Mouse (Mus musculus): ENCODE data around the gene Dars. TPM values are rescaled to one million over a fixed set of nuclear protein-coding genes. Genes with fewer than 3 reads are reported as not detected.

The Dars gene
- polyA plus RNA-seq, 1 experiment = 63.2 TPM

DNA sequence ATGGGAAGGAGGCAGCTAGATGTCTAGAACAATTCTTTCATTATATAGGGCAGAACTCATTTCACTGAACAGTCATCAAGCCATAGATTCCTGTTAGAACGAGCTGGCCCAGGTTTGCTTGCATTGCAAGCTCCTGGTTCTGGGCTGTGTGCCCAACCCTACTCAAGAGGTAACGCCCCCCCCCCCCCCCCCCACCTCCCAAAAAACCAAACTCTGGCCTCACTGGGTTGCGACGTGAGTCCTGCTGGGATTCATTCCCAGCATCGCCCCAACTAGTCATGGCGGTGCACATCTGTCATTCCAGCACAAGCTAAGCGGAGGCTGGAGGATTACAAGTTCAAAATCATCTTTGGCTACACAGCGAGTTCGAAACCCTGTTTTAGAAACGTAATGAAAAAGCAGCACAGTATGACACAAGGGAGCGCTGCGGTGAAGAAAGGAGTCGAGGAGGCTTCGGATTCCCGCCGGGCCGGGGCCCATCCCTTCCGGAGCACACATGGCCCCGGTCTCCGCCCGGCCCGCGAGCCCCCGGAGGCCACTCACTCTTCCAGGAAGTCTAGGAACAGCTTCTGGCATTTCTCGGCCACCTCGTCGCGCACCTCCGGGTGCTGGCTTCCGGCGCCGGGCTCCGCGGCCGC is 58.1 kb downstream of the Dars start:
- Histone ChIP-seq H3ac (ENCODE audit: control insufficient read depth, insufficient read length) (peak overlapping the region; percentile 8), H3K27me3 (ENCODE audit: control insufficient read depth, insufficient read depth, insufficient read length) (no peaks in the 10 kb centered on the region), H3K79me2 (ENCODE audit: control insufficient read depth, insufficient read depth) (peaks cover 28% of the 10 kb centered on the region), H3K4me2 (ENCODE audit: low read depth) (peak overlapping the region; percentile 64), H3K36me3 (ENCODE audit: control insufficient read depth, insufficient read depth) (peaks cover 22% of the 10 kb centered on the region), H3K4me3 (peak overlapping the region; percentile 47)
- TF ChIP-seq SRF (IDR thresholded peaks at IDR 0.05; ENCODE audit: control insufficient read depth, insufficient read length, low read depth) = no peak
- TF ChIP-seq CEBPB (IDR thresholded peaks at IDR 0.05; ENCODE audit: insufficient read depth, poor library complexity, severe bottlenecking) = no peak

DNA sequence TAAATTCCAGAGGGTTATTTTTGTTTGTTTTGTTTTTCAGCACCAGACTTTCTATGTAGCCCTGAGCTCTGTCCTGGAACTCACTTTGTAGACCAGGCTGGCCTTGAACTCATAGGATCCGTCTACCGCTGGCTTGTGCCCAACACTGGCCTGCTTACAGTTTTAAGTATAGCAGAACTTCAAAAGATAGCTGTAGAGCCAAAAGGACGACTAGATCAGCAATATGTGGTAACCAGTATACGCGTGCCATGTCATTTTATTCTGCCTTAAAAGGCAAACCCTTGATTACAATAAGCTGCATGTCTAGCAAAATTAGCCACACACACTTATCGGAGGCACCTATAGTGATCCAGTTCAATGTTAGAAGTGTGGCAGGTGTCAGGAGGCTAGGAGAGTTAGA is 58.9 kb downstream of the Dars start:
- TF ChIP-seq E2F4 (IDR thresholded peaks at IDR 0.05; ENCODE audit: insufficient read depth) = no peak
- no peak for TF ChIP-seq POLR2A (IDR thresholded peaks at IDR 0.05; ENCODE audit: insufficient read length, low read depth)
- TF ChIP-seq POLR2AphosphoS2 (IDR thresholded peaks at IDR 0.05; ENCODE audit: insufficient read length, low read depth) = no peak
- TF ChIP-seq MYOD1 (IDR thresholded peaks at IDR 0.05; ENCODE audit: control insufficient read depth in 1 of 3, insufficient read length in 2 of 3, low read depth in 2 of 3) = no peak
- TF ChIP-seq SRF (IDR thresholded peaks at IDR 0.05; ENCODE audit: control insufficient read depth, insufficient read length, low read depth) = no peak
- TF ChIP-seq TCF12 (IDR thresholded peaks at IDR 0.05; ENCODE audit: insufficient read depth, poor library complexity, severe bottlenecking) = no peak
- TF ChIP-seq USF1 (IDR thresholded peaks at IDR 0.05; ENCODE audit: low read depth) = no peak
- TF ChIP-seq REST (IDR thresholded peaks at IDR 0.05; ENCODE audit: insufficient read depth, insufficient read length) = no peak
- no peak for TF ChIP-seq TCF3 (IDR thresholded peaks at IDR 0.05; ENCODE audit: insufficient read length, low read depth)
- TF ChIP-seq MAX (IDR thresholded peaks at IDR 0.05; ENCODE audit: low read depth) = no peak
- no peak for TF ChIP-seq MYOG (IDR thresholded peaks at IDR 0.05; ENCODE audit: control insufficient read depth in 1 of 3, insufficient read depth in 1 of 3, insufficient read length in 2 of 3, low read depth in 2 of 3)
- TF ChIP-seq CEBPB (IDR thresholded peaks at IDR 0.05; ENCODE audit: insufficient read depth, poor library complexity, severe bottlenecking) = no peak
- peak overlapping the region; percentile 47 for H3K4me3 ChIP-seq
- no peak overlapping the region for H3ac ChIP-seq (ENCODE audit: control insufficient read depth, insufficient read length)
- H3K79me2 ChIP-seq (ENCODE audit: control insufficient read depth, insufficient read depth) = peaks cover 28% of the 10 kb centered on the region
- H3K27me3 ChIP-seq (ENCODE audit: control insufficient read depth, insufficient read depth, insufficient read length) = no peaks in the 10 kb centered on the region
- H3K4me2 ChIP-seq (ENCODE audit: low read depth) = peak overlapping the region; percentile 64
- peaks cover 18% of the 10 kb centered on the region for H3K36me3 ChIP-seq (ENCODE audit: control insufficient read depth, insufficient read depth)

DNA sequence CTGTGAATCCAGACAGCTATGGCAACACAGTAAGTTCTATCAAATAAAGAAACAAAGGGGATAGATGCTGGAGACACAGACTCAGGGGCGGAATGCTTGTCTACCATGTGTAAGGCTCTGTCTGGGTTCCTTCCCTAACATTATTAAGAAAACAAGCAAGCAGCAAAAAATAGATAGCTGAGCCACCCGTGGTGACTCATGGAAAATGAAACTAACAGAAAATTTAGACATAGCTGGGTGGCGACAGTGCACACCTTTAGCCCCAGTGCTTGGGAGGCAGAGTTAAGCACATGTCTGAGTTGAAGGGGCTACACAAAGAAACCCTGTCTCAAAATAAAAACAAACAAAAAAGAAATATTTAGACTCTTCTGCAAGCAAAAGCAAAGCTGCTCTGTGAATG is 59.7 kb downstream of the Dars start:
- Histone ChIP-seq H3K27me3 (ENCODE audit: control insufficient read depth, insufficient read depth, insufficient read length) (no peaks in the 10 kb centered on the region), H3K4me2 (ENCODE audit: low read depth) (peak overlapping the region; percentile 64), H3K79me2 (ENCODE audit: control insufficient read depth, insufficient read depth) (peaks cover 28% of the 10 kb centered on the region), H3K36me3 (ENCODE audit: control insufficient read depth, insufficient read depth) (peaks cover 12% of the 10 kb centered on the region), H3ac (ENCODE audit: control insufficient read depth, insufficient read length) (no peak overlapping the region), H3K4me3 (peak overlapping the region; percentile 47)
- TF ChIP-seq REST (IDR thresholded peaks at IDR 0.05; ENCODE audit: insufficient read depth, insufficient read length) = no peak
- no peak for TF ChIP-seq E2F4 (IDR thresholded peaks at IDR 0.05; ENCODE audit: insufficient read depth)
- TF ChIP-seq SRF (IDR thresholded peaks at IDR 0.05; ENCODE audit: control insufficient read depth, insufficient read length, low read depth) = no peak
- no peak for TF ChIP-seq MYOG (IDR thresholded peaks at IDR 0.05; ENCODE audit: control insufficient read depth in 1 of 3, insufficient read depth in 1 of 3, insufficient read length in 2 of 3, low read depth in 2 of 3)
- TF ChIP-seq CEBPB (IDR thresholded peaks at IDR 0.05; ENCODE audit: insufficient read depth, poor library complexity, severe bottlenecking) = no peak
- TF ChIP-seq POLR2AphosphoS2 (IDR thresholded peaks at IDR 0.05; ENCODE audit: insufficient read length, low read depth) = no peak
- no peak for TF ChIP-seq TCF12 (IDR thresholded peaks at IDR 0.05; ENCODE audit: insufficient read depth, poor library complexity, severe bottlenecking)
- no peak for TF ChIP-seq MAX (IDR thresholded peaks at IDR 0.05; ENCODE audit: low read depth)
- TF ChIP-seq MYOD1 (IDR thresholded peaks at IDR 0.05; ENCODE audit: control insufficient read depth in 1 of 3, insufficient read length in 2 of 3, low read depth in 2 of 3) = no peak
- no peak for TF ChIP-seq USF1 (IDR thresholded peaks at IDR 0.05; ENCODE audit: low read depth)
- TF ChIP-seq POLR2A (IDR thresholded peaks at IDR 0.05; ENCODE audit: insufficient read length, low read depth) = no peak
- no peak for TF ChIP-seq TCF3 (IDR thresholded peaks at IDR 0.05; ENCODE audit: insufficient read length, low read depth)

DNA sequence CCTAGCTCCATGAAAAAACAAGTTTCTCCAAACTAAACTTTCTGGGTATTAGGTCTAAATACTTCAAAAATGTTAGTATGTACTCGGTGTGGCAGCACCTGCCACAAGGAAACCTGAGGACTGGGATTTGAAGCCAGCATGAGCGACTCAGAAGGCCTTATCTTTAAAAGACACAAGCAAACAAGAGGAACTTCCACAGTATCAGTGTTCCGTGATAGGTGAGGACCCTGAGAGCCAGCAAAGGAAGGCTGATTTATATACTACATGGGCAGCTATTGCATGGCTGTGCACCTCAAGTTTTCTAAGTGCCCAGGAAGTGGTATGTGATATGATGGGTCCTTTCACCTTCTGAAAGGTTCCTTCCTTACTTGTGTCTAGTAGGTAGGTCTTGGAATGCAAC is 64.1 kb downstream of the Dars start:
- Histone ChIP-seq H3K79me2 (ENCODE audit: control insufficient read depth, insufficient read depth) (peaks cover 17% of the 10 kb centered on the region), H3K27me3 (ENCODE audit: control insufficient read depth, insufficient read depth, insufficient read length) (no peaks in the 10 kb centered on the region), H3K36me3 (ENCODE audit: control insufficient read depth, insufficient read depth) (peaks cover 13% of the 10 kb centered on the region), H3K4me3 (no peak overlapping the region), H3ac (ENCODE audit: control insufficient read depth, insufficient read length) (no peak overlapping the region), H3K4me2 (ENCODE audit: low read depth) (no peak overlapping the region)
- TF ChIP-seq TCF3 (IDR thresholded peaks at IDR 0.05; ENCODE audit: insufficient read length, low read depth) = no peak
- TF ChIP-seq MYOD1 (IDR thresholded peaks at IDR 0.05; ENCODE audit: control insufficient read depth in 1 of 3, insufficient read length in 2 of 3, low read depth in 2 of 3) = no peak
- no peak for TF ChIP-seq SRF (IDR thresholded peaks at IDR 0.05; ENCODE audit: control insufficient read depth, insufficient read length, low read depth)
- no peak for TF ChIP-seq MAX (IDR thresholded peaks at IDR 0.05; ENCODE audit: low read depth)
- TF ChIP-seq POLR2A (IDR thresholded peaks at IDR 0.05; ENCODE audit: insufficient read length, low read depth) = no peak
- TF ChIP-seq MYOG (IDR thresholded peaks at IDR 0.05; ENCODE audit: control insufficient read depth in 1 of 3, insufficient read depth in 1 of 3, insufficient read length in 2 of 3, low read depth in 2 of 3) = no peak
- no peak for TF ChIP-seq POLR2AphosphoS2 (IDR thresholded peaks at IDR 0.05; ENCODE audit: insufficient read length, low read depth)
- no peak for TF ChIP-seq REST (IDR thresholded peaks at IDR 0.05; ENCODE audit: insufficient read depth, insufficient read length)
- no peak for TF ChIP-seq CEBPB (IDR thresholded peaks at IDR 0.05; ENCODE audit: insufficient read depth, poor library complexity, severe bottlenecking)
- TF ChIP-seq E2F4 (IDR thresholded peaks at IDR 0.05; ENCODE audit: insufficient read depth) = no peak
- TF ChIP-seq TCF12 (IDR thresholded peaks at IDR 0.05; ENCODE audit: insufficient read depth, poor library complexity, severe bottlenecking) = no peak
- no peak for TF ChIP-seq USF1 (IDR thresholded peaks at IDR 0.05; ENCODE audit: low read depth)

Data from myocyte (in vitro differentiated cells).